Mouse (Mus musculus) stomach, postnatal 0 days (tissue): ENCODE measurements at regions not wholly inside any gene's neighbourhood (a gene's known extent, or its start where the extent isn't known, plus 50 kb on each side); places are given as distances from the start of the nearest gene placed in this dataset.

Experiments
- CTCF ChIP-seq: IDR thresholded peaks from 2 replicates; pipeline ENCODE4 v1.5.1; 2016; ENCODE audit warnings: antibody characterized with exemption, low read depth, mild to moderate bottlenecking, moderate library complexity
- EP300 ChIP-seq: optimal IDR thresholded peaks from 2 replicates; pipeline ENCODE3; 2016; ENCODE audit warnings: antibody characterized with exemption

- no peak for TF ChIP-seq CTCF
- no peak for TF ChIP-seq EP300
Measured at GRCm38 (mm10) chr12:106375886-106376285, 365.9 kb downstream of the Vrk1 start.
